Mouse (Mus musculus) lung, postnatal 0 days (tissue): ENCODE measurements at regions not wholly inside any gene's neighbourhood (a gene's known extent, or its start where the extent isn't known, plus 50 kb on each side); places are given as distances from the start of the nearest gene placed in this dataset.

ENCODE experiments used
- ATAC-seq: fragments of 200-750 bp; cut with Nextera tagmentation; 2 replicates; pipeline ENCODE4 v1.8.0; 2017; ENCODE audit warnings: moderate library complexity
- DNase-seq: peaks from one replicate; pipeline ENCODE4 v3.0.0-alpha.2; 2016; ENCODE audit warnings: low spot score
- H3K27ac ChIP-seq: fragments of 300-500 bp; sonication (generic); 2 replicates; pipeline ENCODE4 v1.5.1; 2014; ENCODE audit warnings: antibody characterized with exemption, mild to moderate bottlenecking, low read length, mixed read lengths
- H3K27me3 ChIP-seq: fragments of 300-500 bp; sonication (generic); replicated peaks from 2 replicates; pipeline ENCODE4 v1.6.1; 2014; ENCODE audit warnings: low read length, mixed read lengths; ENCODE audit not compliant: insufficient read depth
- H3K36me3 ChIP-seq: fragments of 300-500 bp; sonication (generic); 2 replicates; pipeline ENCODE4 v1.6.1; 2014; ENCODE audit warnings: low read length, mixed read lengths; ENCODE audit not compliant: insufficient read depth
- H3K4me1 ChIP-seq: fragments of 300-500 bp; sonication (generic); 2 replicates; pipeline ENCODE4 v1.6.1; 2014; ENCODE audit warnings: antibody characterized with exemption, low read depth, low read length, mixed read lengths; ENCODE audit not compliant: insufficient read depth
- H3K4me2 ChIP-seq: fragments of 300-500 bp; sonication (generic); replicated peaks from 2 replicates; pipeline ENCODE4 v1.6.1; 2014; ENCODE audit warnings: low read depth, mild to moderate bottlenecking, low read length, moderate library complexity, mixed read lengths
- H3K4me3 ChIP-seq: fragments of 300-500 bp; sonication (generic); 2 replicates; pipeline ENCODE4 v1.5.1; 2014; ENCODE audit warnings: low read depth, low read length
- H3K9ac ChIP-seq: fragments of 300-500 bp; sonication (generic); replicated peaks from 2 replicates; pipeline ENCODE4 v1.6.1; 2014; ENCODE audit warnings: low read depth, mild to moderate bottlenecking
- H3K9me3 ChIP-seq: fragments of 300-500 bp; sonication (generic); 2 replicates; pipeline ENCODE4 v1.6.1; 2016; ENCODE audit warnings: low read length, mixed read lengths
- CTCF ChIP-seq: IDR thresholded peaks from 2 replicates; pipeline ENCODE4 v1.5.1; 2016; ENCODE audit warnings: antibody characterized with exemption, mild to moderate bottlenecking
- EP300 ChIP-seq: IDR thresholded peaks from 2 replicates; pipeline ENCODE4 v1.6.1; 2016; ENCODE audit warnings: antibody characterized with exemption, mild to moderate bottlenecking, control low read depth
- WGBS: fragments of 180-500 bp; shearing (Covaris S2); extraction: QIAGEN DNeasy Blood & Tissue Kit; methylation state at CpG from one replicate; pipeline ENCODE4 v1.1.7; 2014; 5-methylcytosine and 5-hydroxymethylcytosine counted together

GRCm38 (mm10) chr19:60286810-60287396 lies 60.4 kb upstream of the Fam204a start:
- H3K4me1 ChIP-seq, result no peaks in the 10 kb centered on the region
- H3K4me3 ChIP-seq, result no peak overlapping the region
- 30% methylated on average over 6 of the region's 6 CpGs for WGBS
- TF ChIP-seq EP300, result no peak
- no peak for TF ChIP-seq CTCF
- no peaks in the 10 kb centered on the region for H3K27me3 ChIP-seq
- no peaks in the 10 kb centered on the region for H3K9me3 ChIP-seq
- H3K9ac ChIP-seq, result no peak overlapping the region
- H3K36me3 ChIP-seq, result no peaks in the 10 kb centered on the region
- H3K4me2 ChIP-seq, result no peak overlapping the region
- no peak for ATAC-seq
- H3K27ac ChIP-seq, result no peak overlapping the region
- no peak for DNase-seq

GRCm38 (mm10) chr19:60284901-60285300 lies 58.4 kb upstream of the Fam204a start:
- WGBS, result 70% methylated on average over 4 of the region's 4 CpGs
- Histone ChIP-seq H3K27me3 (no peaks in the 10 kb centered on the region), H3K9ac (no peak overlapping the region), H3K4me3 (no peak overlapping the region), H3K4me2 (no peak overlapping the region), H3K4me1 (no peaks in the 10 kb centered on the region), H3K27ac (no peak overlapping the region), H3K36me3 (no peaks in the 10 kb centered on the region), H3K9me3 (no peaks in the 10 kb centered on the region)
- ATAC-seq (no peak), DNase-seq (no peak)
- no peak for TF ChIP-seq CTCF
- no peak for TF ChIP-seq EP300
